Mouse (Mus musculus) olfactory bulb, adult 2 months (tissue): ENCODE data around the gene Pqlc2.

Source experiments
- CTCF ChIP-seq: fragments of 200-500 bp; IDR thresholded peaks from 2 replicates; pipeline ENCODE4 v1.5.1; 2012; ENCODE audit warnings: low read depth, mild to moderate bottlenecking, low read length, moderate library complexity; ENCODE audit not compliant: insufficient read depth
- POLR2A ChIP-seq: fragments of 200-500 bp; IDR thresholded peaks from 2 replicates; pipeline ENCODE4 v1.6.1; 2012; ENCODE audit warnings: mild to moderate bottlenecking, low read depth, low read length, moderate library complexity; ENCODE audit not compliant: insufficient read depth

- TF ChIP-seq CTCF (no peak), POLR2A (no peak)
Measured at GRCm38 (mm10) chr4:139267335-139267734, 43.2 kb downstream of the Pqlc2 start.
